Mouse (Mus musculus) kidney, embryonic 16.5 days (tissue): ENCODE measurements at regions not wholly inside any gene's neighbourhood (a gene's known extent, or its start where the extent isn't known, plus 50 kb on each side); places are given as distances from the start of the nearest gene placed in this dataset.
"Not testable (repeated sequence)": the region's sequence is repeated elsewhere in the genome, so short reads cannot be mapped to it uniquely, and the experiment has no call there.

Experiments used
- ATAC-seq: fragments of 200-750 bp; cut with Nextera tagmentation; 2 replicates; pipeline ENCODE4 v1.8.0; 2017; ENCODE audit warnings: moderate TSS enrichment; ENCODE audit not compliant: low FRiP score, low TSS enrichment
- H3K27ac ChIP-seq: fragments of 300-500 bp; sonication (generic); 2 replicates; pipeline ENCODE4 v1.5.1; 2014; ENCODE audit warnings: low read length
- H3K27me3 ChIP-seq: fragments of 300-500 bp; sonication (generic); 2 replicates; pipeline ENCODE4 v1.6.1; 2014; ENCODE audit warnings: low read length, control low read depth, mixed read lengths; ENCODE audit not compliant: insufficient read depth
- H3K36me3 ChIP-seq: fragments of 300-500 bp; sonication (generic); 2 replicates; pipeline ENCODE4 v1.6.1; 2014; ENCODE audit warnings: low read length, control low read depth, mixed read lengths; ENCODE audit not compliant: insufficient read depth
- H3K4me1 ChIP-seq: fragments of 300-500 bp; sonication (generic); 2 replicates; pipeline ENCODE4 v1.6.1; 2014; ENCODE audit warnings: low read length, control low read depth, mixed read lengths; ENCODE audit not compliant: insufficient read depth
- H3K4me2 ChIP-seq: fragments of 300-500 bp; sonication (generic); replicated peaks from 2 replicates; pipeline ENCODE4 v1.6.1; 2014; ENCODE audit warnings: low read depth, low read length
- H3K4me3 ChIP-seq: fragments of 300-500 bp; sonication (generic); 2 replicates; pipeline ENCODE4 v1.5.1; 2014; ENCODE audit warnings: mild to moderate bottlenecking, low read length
- H3K9ac ChIP-seq: fragments of 300-500 bp; sonication (generic); replicated peaks from 2 replicates; pipeline ENCODE4 v1.6.1; 2014; ENCODE audit warnings: low read length
- H3K9me3 ChIP-seq: fragments of 300-500 bp; sonication (generic); 2 replicates; pipeline ENCODE4 v1.6.1; 2016; ENCODE audit warnings: low read length, control low read depth
- WGBS: fragments of 180-500 bp; shearing (Covaris S2); extraction: QIAGEN DNeasy Blood & Tissue Kit; methylation state at CpG from one replicate; pipeline ENCODE4 v1.1.7; 2014; 5-methylcytosine and 5-hydroxymethylcytosine counted together

GRCm38 (mm10) chr16:31575646-31576045 is 87.6 kb upstream of the Dlg1 start:
- not testable (repeated sequence) for ATAC-seq

GRCm38 (mm10) chr16:31576422-31576821 is 86.8 kb upstream of the Dlg1 start:
- no peak for ATAC-seq

More at GRCm38 (mm10) chr16:31575646-31576045, 87.6 kb upstream of the Dlg1 start:
- H3K9ac ChIP-seq, H3K9me3 ChIP-seq, H3K27me3 ChIP-seq, H3K27ac ChIP-seq, H3K36me3 ChIP-seq, H3K4me3 ChIP-seq: not testable (repeated sequence)
- WGBS: 35% methylated on average over 11 of the region's 11 CpGs
- Histone ChIP-seq H3K4me2 (0 out of 2 replicates have a peak overlapping the region, but pooled peaks have one; percentile 1), H3K4me1 (peaks cover 12% of the 10 kb centered on the region; the same call in 1 of the 2 replicates)

GRCm38 (mm10) chr16:31577347-31577746 is 85.9 kb upstream of the Dlg1 start:
- Histone ChIP-seq H3K36me3 (no peaks in the 10 kb centered on the region), H3K27me3 (no peaks in the 10 kb centered on the region), H3K9me3 (peaks cover under 1% of the 10 kb centered on the region; the same call in 1 of the 2 replicates), H3K27ac (no peak overlapping the region), H3K4me1 (peaks cover 12% of the 10 kb centered on the region; the same call in 1 of the 2 replicates), H3K4me2 (no peak overlapping the region), H3K9ac (no peak overlapping the region), H3K4me3 (no peak overlapping the region)
- ATAC-seq: no peak
- 39% methylated on average over 7 of the region's 7 CpGs for WGBS

More at GRCm38 (mm10) chr16:31576422-31576821, 86.8 kb upstream of the Dlg1 start:
- no peak overlapping the region for H3K4me3 ChIP-seq
- H3K4me2 ChIP-seq: no peak overlapping the region
- no peaks in the 10 kb centered on the region for H3K27me3 ChIP-seq
- H3K9ac ChIP-seq: no peak overlapping the region
- H3K9me3 ChIP-seq: peaks cover 3% of the 10 kb centered on the region; the same call in 1 of the 2 replicates
- H3K27ac ChIP-seq: no peak overlapping the region
- peaks cover 12% of the 10 kb centered on the region; the same call in 1 of the 2 replicates for H3K4me1 ChIP-seq
- WGBS: 68% methylated on average over 8 of the region's 8 CpGs
- no peaks in the 10 kb centered on the region for H3K36me3 ChIP-seq

GRCm38 (mm10) chr16:31579318-31579717 is 83.9 kb upstream of the Dlg1 start:
- Histone ChIP-seq H3K27me3 (no peaks in the 10 kb centered on the region), H3K9me3 (no peaks in the 10 kb centered on the region), H3K4me2 (no peak overlapping the region), H3K9ac (no peak overlapping the region), H3K4me3 (no peak overlapping the region), H3K27ac (no peak overlapping the region), H3K4me1 (peaks cover 14% of the 10 kb centered on the region; the same call in 1 of the 2 replicates), H3K36me3 (no peaks in the 10 kb centered on the region)
- WGBS: 93% methylated on average over 3 of the region's 3 CpGs
- ATAC-seq: no peak

- Histone ChIP-seq H3K36me3 (no peaks in the 10 kb centered on the region), H3K4me1 (peaks cover 16% of the 10 kb centered on the region; the same call in 1 of the 2 replicates), H3K9ac (no peak overlapping the region), H3K4me3 (no peak overlapping the region), H3K27ac (no peak overlapping the region), H3K9me3 (no peaks in the 10 kb centered on the region), H3K27me3 (no peaks in the 10 kb centered on the region), H3K4me2 (no peak overlapping the region)
- no peak for ATAC-seq
- 93% methylated on average over 6 of the region's 6 CpGs for WGBS
Measured at GRCm38 (mm10) chr16:31580779-31581178, 82.5 kb upstream of the Dlg1 start.

GRCm38 (mm10) chr16:31582885-31583284 is 80.4 kb upstream of the Dlg1 start:
- WGBS: 82% methylated on average over 4 of the region's 4 CpGs

GRCm38 (mm10) chr16:31583627-31584026 is 79.6 kb upstream of the Dlg1 start:
- H3K27ac ChIP-seq: no peak overlapping the region
- H3K27me3 ChIP-seq: no peaks in the 10 kb centered on the region
- H3K9ac ChIP-seq: no peak overlapping the region
- no peaks in the 10 kb centered on the region for H3K9me3 ChIP-seq
- 87% methylated on average over 2 of the region's 2 CpGs for WGBS
- no peak overlapping the region for H3K4me2 ChIP-seq
- no peak overlapping the region for H3K4me3 ChIP-seq
- ATAC-seq: no peak
- H3K4me1 ChIP-seq: peaks cover 3% of the 10 kb centered on the region; the same call in 1 of the 2 replicates
- no peaks in the 10 kb centered on the region for H3K36me3 ChIP-seq

More at GRCm38 (mm10) chr16:31582885-31583284, 80.4 kb upstream of the Dlg1 start:
- no peak overlapping the region for H3K4me2 ChIP-seq
- H3K27me3 ChIP-seq: no peaks in the 10 kb centered on the region
- no peaks in the 10 kb centered on the region for H3K36me3 ChIP-seq
- no peak overlapping the region for H3K9ac ChIP-seq
- peaks cover 3% of the 10 kb centered on the region; the same call in 1 of the 2 replicates for H3K4me1 ChIP-seq
- H3K4me3 ChIP-seq: no peak overlapping the region
- H3K9me3 ChIP-seq: no peaks in the 10 kb centered on the region
- H3K27ac ChIP-seq: no peak overlapping the region
- no peak for ATAC-seq

GRCm38 (mm10) chr16:31584216-31584823 is 78.9 kb upstream of the Dlg1 start:
- Histone ChIP-seq H3K4me1 (peaks cover 4% of the 10 kb centered on the region; the same call in 1 of the 2 replicates), H3K27ac (no peak overlapping the region), H3K4me3 (no peak overlapping the region), H3K27me3 (no peaks in the 10 kb centered on the region), H3K36me3 (no peaks in the 10 kb centered on the region), H3K4me2 (no peak overlapping the region), H3K9ac (no peak overlapping the region), H3K9me3 (no peaks in the 10 kb centered on the region)
- no peak for ATAC-seq
- WGBS: 54% methylated on average over 4 of the region's 4 CpGs

- H3K27ac ChIP-seq: no peak overlapping the region
- no peaks in the 10 kb centered on the region for H3K36me3 ChIP-seq
- no peaks in the 10 kb centered on the region for H3K9me3 ChIP-seq
- H3K4me3 ChIP-seq: no peak overlapping the region
- H3K27me3 ChIP-seq: no peaks in the 10 kb centered on the region
- no peak overlapping the region for H3K4me2 ChIP-seq
- peaks cover 15% of the 10 kb centered on the region for H3K4me1 ChIP-seq
- WGBS: 48% methylated on average over 1 of the region's 1 CpGs
- no peak overlapping the region for H3K9ac ChIP-seq
- no peak for ATAC-seq
Measured at GRCm38 (mm10) chr16:31587036-31587435, 76.2 kb upstream of the Dlg1 start.

GRCm38 (mm10) chr16:31589576-31589975 is 73.7 kb upstream of the Dlg1 start:
- Histone ChIP-seq H3K9ac (no peak overlapping the region), H3K27ac (no peak overlapping the region)
- no peak for ATAC-seq

More at GRCm38 (mm10) chr16:31589576-31589975, 73.7 kb upstream of the Dlg1 start:
- no peaks in the 10 kb centered on the region for H3K9me3 ChIP-seq
- H3K27me3 ChIP-seq: no peaks in the 10 kb centered on the region
- 46% methylated on average over 6 of the region's 6 CpGs for WGBS
- no peak overlapping the region for H3K4me3 ChIP-seq
- peaks cover 30% of the 10 kb centered on the region for H3K4me1 ChIP-seq
- no peaks in the 10 kb centered on the region for H3K36me3 ChIP-seq
- H3K4me2 ChIP-seq: no peak overlapping the region
